In the genomic region with DNA sequence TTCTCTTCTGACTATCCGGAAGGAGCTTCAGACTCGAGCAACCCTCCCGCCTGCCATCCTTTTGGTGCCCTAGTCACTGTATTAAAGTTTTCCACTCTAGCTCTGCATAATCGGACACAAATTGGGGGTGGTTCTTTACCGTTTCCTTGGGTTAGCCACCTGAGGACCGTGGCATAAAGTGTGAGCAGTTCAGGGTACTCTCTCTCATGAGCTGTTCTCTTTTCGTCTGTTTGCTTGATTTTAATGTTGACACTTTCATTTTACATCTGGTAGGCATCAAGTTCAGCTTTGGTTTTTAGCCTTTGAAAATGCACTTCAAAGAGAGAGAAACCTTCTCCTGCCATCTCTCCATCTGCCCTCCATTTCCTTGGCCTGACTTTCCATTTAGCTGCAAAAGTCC, we compare ENCODE assay signal across 20 mouse cellular contexts.
DNase-seq lines count a peak whose midpoint lies in the region; ATAC-seq lines count a peak whose summit lies in the region.
"Had no signal": no experiment of that assay in that cellular context is flagged by ENCODE, and none has a peak within 500 bp of the region (broad histone marks: within the 10 kb centered on the region; RNA-seq: fewer than 3 reads in every experiment).

No protein-coding gene starts in this region.

- H3K9ac ChIP-seq in kidney, embryonic 16.5 days (replicated peaks; ENCODE audit: low read length) = no peak overlapping the region
- H3K9ac ChIP-seq: forebrain, embryonic 15.5 days; liver, embryonic 12.5 days had no signal

- intact Hi-C loops in left cerebral cortex, postnatal 36 days (cut with DNase I) = no loop called here

- H3K4me3 ChIP-seq in kidney, embryonic 16.5 days (ENCODE audit: low read length) = no peak overlapping the region
- H3K4me3 ChIP-seq: forebrain, embryonic 15.5 days; liver, embryonic 12.5 days; megakaryocyte, embryonic 14.5 days had no signal

- WGBS in kidney, embryonic 16.5 days = 62% methylated on average over 7 of the region's 7 CpGs

- no peaks in the 10 kb centered on the region for H3K27me3 ChIP-seq in kidney, embryonic 16.5 days (ENCODE audit: insufficient read depth, low read length)
- H3K27me3 ChIP-seq: forebrain, embryonic 15.5 days; liver, embryonic 12.5 days; megakaryocyte, embryonic 14.5 days; Patski had no signal

- DNase-seq in kidney, adult 11 months = no peak
- peak; percentile 52 for DNase-seq in CD4-positive helper T cell, adult 2 months (ENCODE audit: low read depth, low spot score)
- no peak for DNase-seq in left cerebral cortex, postnatal 36 days (ENCODE audit: low spot score in 2 of 2)
- DNase-seq in right cerebral cortex, postnatal 10 days (ENCODE audit: low spot score in 2 of 2) = no peak
- DNase-seq: adrenal gland, postnatal 25 days; cerebellum, adult 11 months; cerebellum, postnatal 10 days; gastrocnemius, postnatal 25 days; kidney, adult 18-20 months; kidney, postnatal 10 days; left cerebral cortex, postnatal 4 days; lung, adult 2 months; midbrain, embryonic 14.5 days had no signal

- peaks cover 18% of the 10 kb centered on the region for H3K4me1 ChIP-seq in kidney, embryonic 16.5 days (ENCODE audit: insufficient read depth, low read length)
- H3K4me1 ChIP-seq: liver, embryonic 12.5 days; megakaryocyte, embryonic 14.5 days had no signal

- H3K4me2 ChIP-seq in kidney, embryonic 16.5 days (replicated peaks; ENCODE audit: low read depth, low read length) = no peak overlapping the region
- H3K4me2 ChIP-seq: forebrain, embryonic 15.5 days; liver, embryonic 12.5 days had no signal

- H3K9me3 ChIP-seq in kidney, embryonic 16.5 days (ENCODE audit: low read length) = no peaks in the 10 kb centered on the region
- H3K9me3 ChIP-seq: forebrain, embryonic 15.5 days; liver, embryonic 12.5 days had no signal

- H3K27ac ChIP-seq in kidney, embryonic 16.5 days (ENCODE audit: low read length) = 0 out of 2 replicates have a peak overlapping the region, but pooled peaks have one; percentile 14
- H3K27ac ChIP-seq: forebrain, embryonic 15.5 days; liver, embryonic 12.5 days had no signal

- no peak for ATAC-seq in kidney, embryonic 16.5 days (ENCODE audit: low FRiP score, low TSS enrichment)
- peak; percentile 41 for ATAC-seq in CD4-positive, CD25-positive, alpha-beta regulatory T cell, adult 4 months
- peak; percentile 28 for ATAC-seq in inflammation-experienced regulatory T-cells, adult 6 months
- ATAC-seq: forebrain, embryonic 15.5 days; liver, embryonic 12.5 days; Patski had no signal

- H3K36me3 ChIP-seq in kidney, embryonic 16.5 days (ENCODE audit: insufficient read depth, low read length) = no peaks in the 10 kb centered on the region
- H3K36me3 ChIP-seq: forebrain, embryonic 15.5 days; liver, embryonic 12.5 days had no signal
